Mouse (Mus musculus): Measurements from ENCODE around the gene Cuedc2. TPM values are rescaled to one million over a fixed set of nuclear protein-coding genes. Genes with fewer than 3 reads are reported as not detected.
A peak's percentile ranks its signal among the peaks of the same experiment; 100 is the strongest.

Cuedc2 gene
- total RNA-seq, 2 experiments from 2014 or later: 8.4 to 50.7 TPM

GRCm38 (mm10) chr19:46309651-46310305, 28.7 kb downstream of the Cuedc2 start:
- ATAC-seq (replicated peaks; ENCODE audit: low FRiP score, poor library complexity, severe bottlenecking): no peak

GRCm38 (mm10) chr19:46308706-46309435, 29.6 kb downstream of the Cuedc2 start:
- ATAC-seq (replicated peaks; ENCODE audit: low FRiP score, poor library complexity, severe bottlenecking): peak; percentile 48

- ATAC-seq (replicated peaks; ENCODE audit: low FRiP score, poor library complexity, severe bottlenecking): no peak
Observed at GRCm38 (mm10) chr19:46308303-46308702, 30.2 kb downstream of the Cuedc2 start.

- ATAC-seq (replicated peaks; ENCODE audit: low FRiP score, poor library complexity, severe bottlenecking): no peak
Observed at GRCm38 (mm10) chr19:46307781-46308180, 30.7 kb downstream of the Cuedc2 start.

- ATAC-seq (replicated peaks; ENCODE audit: low FRiP score, poor library complexity, severe bottlenecking): no peak
Observed at GRCm38 (mm10) chr19:46306751-46307289, 31.7 kb downstream of the Cuedc2 start.

- no peak for ATAC-seq (replicated peaks; ENCODE audit: low FRiP score, poor library complexity, severe bottlenecking)
Observed at GRCm38 (mm10) chr19:46306268-46306610, 32.3 kb downstream of the Cuedc2 start.

GRCm38 (mm10) chr19:46305432-46306267, 32.9 kb downstream of the Cuedc2 start:
- peak; percentile 70 for ATAC-seq (replicated peaks; ENCODE audit: low FRiP score, poor library complexity, severe bottlenecking)

GRCm38 (mm10) chr19:46304908-46305333, 33.6 kb downstream of the Cuedc2 start:
- peak; percentile 12 for ATAC-seq (replicated peaks; ENCODE audit: low FRiP score, poor library complexity, severe bottlenecking)

GRCm38 (mm10) chr19:46304216-46304841, 34.2 kb downstream of the Cuedc2 start, which contains the start of gene Nfkb2:
Nfkb2 (plus strand) TSS chr19:46304320.
- ATAC-seq (replicated peaks; ENCODE audit: low FRiP score, poor library complexity, severe bottlenecking): peak; percentile 82

- no peak for ATAC-seq (replicated peaks; ENCODE audit: low FRiP score, poor library complexity, severe bottlenecking)
Observed at GRCm38 (mm10) chr19:46303251-46304215, 35.0 kb downstream of the Cuedc2 start.

- no peak for ATAC-seq (replicated peaks; ENCODE audit: low FRiP score, poor library complexity, severe bottlenecking)
Observed at GRCm38 (mm10) chr19:46302551-46302950, 36.0 kb downstream of the Cuedc2 start.

GRCm38 (mm10) chr19:46300294-46301045, 38.0 kb downstream of the Cuedc2 start:
- no peak for ATAC-seq (replicated peaks; ENCODE audit: low FRiP score, poor library complexity, severe bottlenecking)

GRCm38 (mm10) chr19:46296938-46297337, 41.6 kb downstream of the Cuedc2 start:
- no peak for ATAC-seq (replicated peaks; ENCODE audit: low FRiP score, poor library complexity, severe bottlenecking)

- ATAC-seq (replicated peaks; ENCODE audit: low FRiP score, poor library complexity, severe bottlenecking): no peak
Observed at GRCm38 (mm10) chr19:46290535-46291105, 47.9 kb downstream of the Cuedc2 start.

GRCm38 (mm10) chr19:46287566-46287965, 50.9 kb downstream of the Cuedc2 start:
- no peak for ATAC-seq (replicated peaks; ENCODE audit: low FRiP score, poor library complexity, severe bottlenecking)

- no peak for ATAC-seq (replicated peaks; ENCODE audit: low FRiP score, poor library complexity, severe bottlenecking)
Observed at GRCm38 (mm10) chr19:46286926-46287325, 51.6 kb downstream of the Cuedc2 start.

GRCm38 (mm10) chr19:46286047-46286446, 52.5 kb downstream of the Cuedc2 start:
- ATAC-seq (replicated peaks; ENCODE audit: low FRiP score, poor library complexity, severe bottlenecking): no peak

GRCm38 (mm10) chr19:46285631-46286030, 52.9 kb downstream of the Cuedc2 start:
- ATAC-seq (replicated peaks; ENCODE audit: low FRiP score, poor library complexity, severe bottlenecking): no peak

Measured in erythroid progenitor cell, adult 5-6 weeks (primary cell).